Mouse (Mus musculus): ENCODE measurements at regions not wholly inside any gene's neighbourhood (a gene's known extent, or its start where the extent isn't known, plus 50 kb on each side); places are given as distances from the start of the nearest gene placed in this dataset.

- TF ChIP-seq CTCF (IDR thresholded peaks at IDR 0.05; ENCODE audit: low read depth) (no peak), EP300 (IDR thresholded peaks at IDR 0.05; ENCODE audit: low read depth) (no peak)
These were observed 440.8 kb upstream of the Acvr2a start for GRCm38 (mm10) chr2:48373086-48373485.

Measured in liver, postnatal 0 days (tissue).